Mouse (Mus musculus): ENCODE results near the gene Foxn3. TPM values are rescaled to one million over a fixed set of nuclear protein-coding genes. Genes with fewer than 3 reads are reported as not detected.

Gene Foxn3
- total RNA-seq, 4 experiments from 2014 or later = 49.1 to 69.4 (median 57.0) TPM

DNA sequence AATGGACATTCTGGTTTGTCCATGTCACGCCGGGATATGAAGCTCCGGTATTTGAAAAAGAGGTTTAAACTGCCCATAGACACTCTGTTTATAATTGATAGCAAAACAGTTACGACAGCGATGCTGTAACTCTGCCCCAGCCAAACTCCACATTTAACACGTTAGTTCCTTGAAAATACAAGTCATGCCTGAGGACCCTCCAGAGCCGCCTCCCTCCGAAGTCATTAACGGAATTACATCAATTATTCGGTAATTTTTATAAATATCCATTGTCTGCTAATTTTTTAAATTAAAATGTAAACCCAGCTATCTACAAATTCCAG lies 554 bp downstream of the Foxn3 start:
- no peak for DNase-seq (ENCODE audit: low spot score in 2 of 2)

DNA sequence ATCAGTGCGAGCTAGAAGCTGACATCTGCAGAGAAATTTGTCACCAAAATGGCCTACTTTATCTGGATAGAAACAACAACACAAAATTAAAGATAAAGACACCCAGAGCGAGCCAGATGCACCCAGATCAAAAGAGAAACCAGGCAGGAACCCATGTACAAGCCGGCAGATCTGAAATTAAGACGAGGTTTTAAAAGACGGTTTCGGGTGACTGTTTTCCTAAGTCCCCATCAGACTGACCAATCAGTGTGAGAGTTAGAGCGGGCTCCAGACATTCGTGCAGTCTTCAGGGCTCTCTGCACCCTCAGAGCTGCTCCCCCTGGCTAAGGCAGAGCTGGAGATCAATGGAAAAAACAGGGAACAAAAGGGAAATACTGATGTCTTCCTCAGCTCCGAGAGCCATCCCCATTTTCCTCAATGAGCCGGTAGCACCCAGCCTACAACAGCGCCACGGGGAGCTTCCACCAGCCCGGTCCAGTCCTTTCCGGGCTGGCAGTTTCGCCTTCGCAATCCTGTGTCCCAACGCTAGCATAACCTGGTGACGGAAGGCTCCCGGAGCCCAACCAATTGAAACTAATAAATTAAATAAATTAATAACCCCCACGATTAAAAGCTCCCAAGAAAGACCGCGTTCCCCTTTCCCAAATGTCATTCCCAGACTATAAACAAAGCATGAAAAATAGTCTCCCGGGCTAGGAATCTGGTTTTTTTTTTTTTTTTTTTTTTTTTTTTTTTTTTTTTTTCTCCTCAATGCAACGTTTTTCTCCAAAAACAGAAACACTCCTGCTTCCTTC lies 1.1 kb downstream of the Foxn3 start:
- DNase-seq (ENCODE audit: low spot score in 2 of 2) = peak; percentile 25 to 33

DNA sequence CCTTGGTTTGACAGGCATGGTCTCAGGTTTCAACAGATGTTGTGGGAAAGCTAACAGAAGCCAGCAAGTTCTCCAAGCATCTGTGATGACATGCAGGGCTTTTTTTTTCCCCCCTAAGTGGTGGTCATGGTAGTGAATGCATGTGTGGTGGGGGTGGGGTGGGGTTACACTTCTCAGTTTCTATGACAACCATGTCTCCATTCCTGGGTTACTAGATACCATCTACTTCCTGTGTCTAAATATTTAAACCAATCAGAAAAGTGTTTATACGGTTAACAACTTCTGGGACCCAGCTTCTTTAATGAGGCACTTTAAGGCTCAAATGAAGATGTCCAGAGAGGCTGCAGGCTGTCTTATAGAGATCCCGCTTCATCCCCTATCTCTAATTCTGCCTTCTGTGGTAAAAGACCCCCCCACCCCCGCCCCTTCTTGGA lies 2.0 kb downstream of the Foxn3 start:
- no peak for DNase-seq (ENCODE audit: low spot score in 2 of 2)

DNA sequence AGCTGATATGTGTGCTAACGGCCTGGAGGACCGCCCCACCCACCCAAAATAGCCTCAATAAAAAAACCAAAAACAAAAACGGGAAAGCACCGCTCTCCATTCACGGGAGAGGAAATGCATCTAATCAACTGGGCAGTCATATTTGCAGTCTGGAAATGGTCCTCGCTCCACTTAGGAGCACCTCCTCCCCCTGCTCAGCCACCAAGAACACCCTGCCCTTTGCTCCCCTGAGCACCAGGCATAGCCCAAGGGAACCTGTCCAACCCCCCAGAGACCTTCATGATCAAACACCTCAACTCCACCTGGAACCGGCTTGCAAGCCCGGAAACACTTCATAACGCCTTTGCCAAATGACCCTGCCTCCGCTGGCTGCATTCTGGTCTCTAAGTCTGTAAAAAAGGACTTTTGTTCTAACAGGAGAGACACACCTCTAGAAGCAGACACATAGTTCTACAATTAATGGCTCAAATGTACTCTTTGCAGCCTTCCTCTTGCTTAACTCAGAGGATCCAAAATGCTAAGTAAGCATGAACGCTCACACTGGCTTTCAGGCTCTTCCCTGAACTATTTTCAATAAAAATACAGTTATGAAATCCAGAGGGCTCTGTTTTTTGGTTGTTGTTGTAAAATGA lies 2.6 kb downstream of the Foxn3 start:
- no peak for DNase-seq (ENCODE audit: low spot score in 2 of 2)

DNA sequence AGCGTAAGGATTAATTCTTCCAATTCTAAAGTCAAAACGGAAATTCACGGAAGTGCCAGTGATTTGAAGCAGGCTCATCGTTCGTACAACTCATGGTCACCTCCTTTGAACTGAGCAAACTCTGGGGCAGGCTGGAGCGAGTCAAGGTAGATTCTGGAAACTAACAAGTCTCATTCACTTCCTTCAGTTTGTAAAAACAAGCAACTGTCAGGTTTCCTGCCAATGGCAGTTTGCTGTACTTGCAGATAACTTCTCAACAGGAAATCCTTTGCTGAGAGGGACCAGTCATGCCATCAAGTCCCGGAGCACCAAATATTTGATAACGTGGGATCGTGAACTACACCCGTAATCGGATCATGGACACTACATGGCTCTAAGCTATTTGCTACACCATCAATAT lies 3.9 kb downstream of the Foxn3 start:
- DNase-seq (ENCODE audit: low spot score in 2 of 2) = no peak

DNA sequence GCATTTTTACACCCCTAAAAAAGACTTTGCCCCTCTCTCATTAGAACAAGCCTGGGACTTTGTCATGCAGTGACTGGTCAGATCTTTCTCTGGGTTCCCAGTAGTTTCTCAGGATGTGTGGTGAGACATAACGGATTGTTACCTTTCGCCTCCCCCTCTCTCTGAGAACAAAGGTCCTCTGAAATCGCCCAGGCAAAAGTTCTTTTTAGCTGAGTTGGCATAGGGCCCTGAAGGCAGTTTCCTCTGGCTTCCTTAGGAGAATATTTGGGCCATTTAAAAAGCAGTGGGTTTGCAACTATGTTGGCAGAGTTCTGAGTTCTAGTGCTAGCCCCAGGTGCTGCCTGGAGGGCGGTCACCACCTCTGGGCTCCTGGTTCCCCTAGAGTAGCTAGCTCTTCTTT lies 4.9 kb downstream of the Foxn3 start:
- DNase-seq (ENCODE audit: low spot score in 2 of 2) = no peak

DNA sequence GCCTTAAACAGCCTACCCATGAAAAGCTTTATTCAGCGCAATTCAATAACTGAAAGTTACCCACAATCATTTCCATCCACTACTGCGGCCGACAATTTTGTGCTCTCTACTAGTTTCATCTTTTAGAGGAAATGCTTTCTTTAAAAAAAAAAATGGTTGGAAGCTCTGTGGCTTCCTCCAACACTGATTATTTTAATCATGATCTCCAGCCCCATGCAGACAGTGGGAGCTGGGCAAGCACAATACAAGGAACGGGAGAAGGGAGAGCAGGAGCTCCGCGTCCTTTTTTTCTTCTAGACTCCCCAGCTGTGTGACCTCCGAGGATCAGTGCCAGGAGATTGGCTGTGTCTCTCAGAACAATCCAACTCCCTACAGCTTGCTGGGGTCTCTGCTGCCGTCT lies 5.9 kb downstream of the Foxn3 start:
- no peak for DNase-seq (ENCODE audit: low spot score in 2 of 2)

DNA sequence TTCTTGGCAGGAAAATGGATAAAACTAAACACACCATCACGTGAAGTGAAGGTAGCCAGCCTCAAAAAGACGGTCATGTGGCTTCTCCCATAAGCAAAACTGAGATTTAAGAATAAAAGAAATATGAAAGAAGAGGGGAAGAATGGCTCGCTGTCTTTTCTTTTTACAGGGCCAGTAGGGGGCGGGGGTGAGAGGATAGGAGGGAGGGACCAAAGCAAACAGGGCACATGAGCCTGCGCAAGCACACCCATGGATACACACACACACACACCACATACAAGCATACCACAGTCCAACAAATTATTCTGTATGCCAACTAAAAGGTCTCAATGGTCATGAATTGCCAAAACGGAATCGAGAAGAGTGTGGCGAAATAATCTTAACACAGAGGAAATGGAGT lies 12.8 kb downstream of the Foxn3 start:
- no peak for DNase-seq (ENCODE audit: low spot score in 2 of 2)

DNA sequence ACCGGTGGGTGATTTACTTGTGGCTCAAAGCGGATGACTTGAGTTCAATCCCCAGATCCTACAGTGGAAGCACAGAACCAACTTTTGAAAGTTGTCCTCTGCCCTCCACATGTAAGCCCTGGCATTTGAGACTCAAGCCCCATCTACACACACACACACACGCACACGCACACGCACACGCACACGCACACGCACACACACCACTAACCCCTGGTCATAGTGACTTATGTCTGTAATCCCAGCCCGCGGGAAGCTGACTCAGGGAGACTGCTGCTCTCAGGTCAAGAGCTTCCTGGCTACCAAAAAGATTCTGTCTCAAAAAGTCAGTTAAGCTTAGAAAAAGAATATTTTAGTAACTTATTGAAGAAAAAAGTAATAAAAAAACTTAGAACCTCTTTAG lies 13.6 kb downstream of the Foxn3 start:
- DNase-seq (ENCODE audit: low spot score in 2 of 2) = no peak

DNA sequence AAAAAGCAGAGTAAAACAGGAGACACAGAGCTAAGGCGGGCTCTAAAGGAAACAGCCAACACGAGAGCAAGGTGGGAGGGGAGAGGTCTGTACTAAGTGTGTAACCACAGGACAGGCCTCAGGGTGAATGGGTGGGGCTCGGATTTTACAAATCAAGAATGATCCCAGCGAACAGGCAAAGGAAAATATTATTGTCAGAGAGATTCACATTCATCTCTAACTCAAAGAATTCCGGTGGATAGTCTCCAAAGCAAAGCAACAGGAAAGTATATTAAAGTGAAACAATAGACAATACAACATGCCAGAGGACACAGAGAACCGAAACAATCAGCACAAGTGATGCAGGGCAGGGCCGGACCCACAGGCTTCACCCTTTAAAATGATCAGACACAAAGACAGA lies 15.0 kb downstream of the Foxn3 start:
- no peak for DNase-seq (ENCODE audit: low spot score in 2 of 2)

DNA sequence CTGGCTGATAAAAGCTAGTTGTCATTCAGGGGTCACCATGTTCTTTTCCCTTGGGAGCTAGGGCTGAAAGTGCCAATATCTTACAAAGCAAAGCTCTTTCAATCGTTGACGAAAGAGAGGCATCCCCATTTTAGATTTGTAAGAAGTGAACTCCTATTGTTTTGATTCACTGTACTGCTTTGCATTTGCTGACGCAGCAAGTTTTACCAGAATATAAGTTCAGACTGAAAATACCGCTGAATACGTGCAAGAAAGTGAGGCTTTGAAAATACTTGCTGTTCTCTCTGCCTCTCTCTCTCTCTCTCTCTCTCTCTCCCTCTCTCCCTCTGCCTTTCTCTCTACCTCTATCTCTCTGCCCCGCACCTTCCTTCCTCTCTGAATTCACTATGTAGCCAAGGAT lies 16.1 kb downstream of the Foxn3 start:
- no peak for DNase-seq (ENCODE audit: low spot score in 2 of 2)

DNA sequence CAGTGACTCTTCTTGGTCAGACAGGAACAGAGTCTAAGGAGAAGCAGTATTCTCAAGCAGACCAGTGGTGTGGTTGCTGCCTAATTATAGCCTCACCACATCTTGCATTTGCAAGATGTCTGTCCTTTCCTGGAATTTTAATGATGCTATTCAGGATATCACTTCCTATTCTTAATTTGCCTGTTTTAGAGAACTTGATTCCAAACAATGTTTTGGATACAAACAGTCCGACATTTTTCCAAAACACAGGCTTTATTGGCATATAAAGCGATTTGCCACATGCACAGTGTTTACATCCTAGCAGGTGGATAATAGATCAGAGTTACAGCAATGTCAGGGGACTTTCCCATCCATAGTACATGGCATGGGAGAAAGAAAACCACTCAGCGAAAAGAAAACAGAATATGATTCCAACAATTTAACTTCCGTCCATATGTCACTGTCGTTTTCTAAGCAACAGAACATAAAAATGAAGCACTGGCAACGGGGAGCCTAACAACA lies 18.1 kb downstream of the Foxn3 start:
- DNase-seq (ENCODE audit: low spot score in 2 of 2) = no peak

DNA sequence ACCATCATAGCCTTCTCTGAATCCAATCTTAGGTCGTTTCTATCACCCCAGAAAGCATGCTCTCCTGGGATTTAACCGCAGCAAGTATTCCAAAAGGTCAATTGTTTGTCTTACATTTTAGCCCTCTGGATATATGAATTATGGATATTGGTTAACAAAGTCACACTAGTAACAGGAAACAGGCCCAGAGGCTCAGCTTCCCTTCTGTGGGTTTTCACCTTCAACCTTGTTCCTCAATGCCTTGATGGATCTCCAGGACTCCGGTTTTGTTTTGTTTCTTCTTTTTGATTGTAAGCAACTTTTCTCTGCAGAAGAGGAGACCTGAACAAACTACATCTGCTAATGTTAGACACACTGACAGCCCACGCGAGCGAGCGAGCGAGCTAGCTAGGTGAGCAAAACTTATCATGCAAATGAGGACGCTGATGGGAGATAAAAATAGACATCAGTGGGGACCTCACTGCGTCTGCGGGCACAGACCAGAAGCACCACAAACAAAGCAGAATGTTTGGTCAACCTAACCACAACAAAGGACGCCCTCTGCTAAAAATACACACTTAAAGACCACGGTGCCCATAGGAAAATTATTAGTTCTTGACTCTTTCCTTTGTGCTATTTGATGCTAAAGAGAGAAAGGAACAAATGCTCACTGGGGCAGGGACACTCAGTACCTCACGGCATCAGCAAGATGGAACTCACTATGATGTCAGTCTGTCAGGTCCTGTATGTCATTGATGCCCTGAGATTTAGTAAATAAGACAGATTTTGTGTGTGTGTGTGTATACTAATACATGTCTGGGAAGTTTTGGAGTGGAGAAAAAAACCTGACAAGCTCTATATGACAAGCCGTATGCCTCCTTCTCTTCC lies 18.9 kb downstream of the Foxn3 start:
- DNase-seq (ENCODE audit: low spot score in 2 of 2) = no peak

DNA sequence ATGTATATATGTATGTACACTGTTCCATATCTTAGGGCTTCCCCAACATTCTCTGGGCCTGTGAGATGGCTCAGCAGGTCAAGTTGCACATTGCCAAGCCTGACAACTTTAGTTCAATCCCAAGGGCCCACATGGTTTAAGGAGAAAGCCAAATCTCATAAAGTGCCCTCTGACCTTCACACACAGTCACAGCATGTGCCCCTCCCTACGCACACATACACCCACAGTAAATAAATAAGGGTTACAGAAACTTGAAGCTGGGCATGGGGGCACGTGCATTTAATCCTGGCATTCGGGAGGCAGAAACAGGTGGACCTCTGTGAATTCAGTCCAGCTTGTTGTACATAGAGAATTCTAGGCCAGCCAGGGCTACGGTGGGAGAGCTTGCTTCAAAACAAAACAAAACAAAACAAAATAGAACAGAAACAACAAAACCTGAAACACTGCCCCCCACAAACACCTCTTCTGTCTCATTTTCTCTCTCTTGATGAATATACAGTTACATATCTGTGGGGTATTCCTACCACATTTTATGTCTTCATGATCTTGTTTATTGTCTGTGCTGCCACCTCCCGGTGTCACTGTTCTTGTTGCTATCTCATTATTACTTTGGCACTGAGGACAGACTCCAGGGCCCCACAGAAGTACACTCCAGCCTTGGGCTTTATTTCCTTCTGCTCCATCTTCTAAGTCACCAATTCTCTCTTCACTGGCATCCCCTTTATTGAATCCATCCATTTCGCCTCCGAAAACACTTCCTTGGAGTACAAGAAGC lies 19.8 kb downstream of the Foxn3 start:
- no peak for DNase-seq (ENCODE audit: low spot score in 2 of 2)

DNA sequence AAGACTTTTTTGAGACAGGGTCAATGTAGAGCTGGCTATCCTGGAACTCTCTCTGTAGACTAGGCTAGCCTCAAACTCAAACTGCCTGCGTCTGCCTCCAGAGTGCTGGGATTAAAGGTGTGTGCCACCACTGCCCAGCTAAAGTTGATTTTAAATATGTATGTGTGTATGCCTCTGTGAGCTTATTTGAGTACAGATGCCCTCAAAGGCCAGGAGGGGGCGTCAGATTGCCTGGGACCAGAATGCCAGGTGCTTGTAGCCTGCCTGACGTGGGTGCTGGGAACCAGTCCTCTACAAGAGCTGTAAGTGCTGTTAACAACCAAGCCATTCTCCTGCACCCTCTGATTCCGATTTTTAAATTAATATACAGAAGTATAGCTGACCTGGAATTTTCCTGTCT lies 23.2 kb downstream of the Foxn3 start:
- no peak for DNase-seq (ENCODE audit: low spot score in 2 of 2)

DNA sequence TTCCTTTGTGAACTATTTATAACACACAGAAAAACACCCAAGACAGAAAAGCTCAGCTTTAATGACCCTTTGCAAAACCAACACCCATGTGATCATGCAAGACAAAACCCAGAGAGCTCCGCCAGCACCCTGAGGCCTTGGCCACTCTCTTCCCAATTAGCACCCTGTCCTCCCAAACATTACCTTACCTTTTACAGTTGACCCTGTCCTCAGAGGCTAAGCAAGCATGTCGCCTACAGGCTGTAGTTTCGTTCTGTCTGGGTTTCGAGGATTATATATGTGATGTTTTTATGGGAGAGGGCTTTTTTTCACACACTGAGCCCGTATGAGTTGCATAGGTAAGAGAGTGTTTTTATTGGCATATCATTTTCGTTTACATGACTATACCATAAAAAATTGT lies 26.1 kb downstream of the Foxn3 start:
- no peak for DNase-seq (ENCODE audit: low spot score in 2 of 2)

DNA sequence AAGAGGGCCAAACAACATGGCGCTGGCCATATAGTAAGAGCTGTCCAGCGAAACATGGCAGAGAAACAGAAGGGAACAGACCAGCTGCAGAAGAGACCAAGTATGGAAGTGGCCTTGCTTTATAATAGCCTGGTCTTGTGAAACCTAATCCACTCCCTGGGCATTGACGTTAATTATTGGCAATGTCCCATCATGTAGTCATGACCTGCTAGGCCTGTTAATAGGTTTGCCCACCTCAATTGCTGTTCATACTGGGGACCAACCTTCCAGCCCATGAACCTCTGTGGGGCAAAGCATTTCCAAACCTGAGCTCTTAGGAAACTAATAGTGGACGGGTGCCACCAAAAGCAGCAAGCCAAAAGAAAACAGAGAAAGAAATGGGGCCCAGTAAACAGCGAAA lies 27.0 kb downstream of the Foxn3 start:
- no peak for DNase-seq (ENCODE audit: low spot score in 2 of 2)

DNA sequence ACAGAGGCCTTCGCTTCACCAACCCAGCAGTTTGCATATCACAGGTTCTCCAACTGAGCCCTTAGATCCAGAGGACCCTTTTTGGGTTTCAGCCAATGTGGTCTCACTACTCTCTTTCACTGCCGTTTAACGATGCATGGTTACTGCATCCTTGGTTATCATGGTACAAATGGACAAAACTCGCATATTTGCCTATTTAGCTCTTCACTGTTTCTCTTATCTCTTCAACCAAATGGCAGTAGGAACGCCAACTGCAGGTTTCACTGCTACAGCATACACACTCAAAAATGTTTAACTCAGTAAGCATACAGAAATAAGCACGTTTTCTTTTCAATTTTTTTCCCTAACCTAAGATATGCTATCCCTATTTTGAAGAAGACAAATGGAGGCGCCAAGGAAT lies 31.0 kb downstream of the Foxn3 start:
- no peak for DNase-seq (ENCODE audit: low spot score in 2 of 2)

DNA sequence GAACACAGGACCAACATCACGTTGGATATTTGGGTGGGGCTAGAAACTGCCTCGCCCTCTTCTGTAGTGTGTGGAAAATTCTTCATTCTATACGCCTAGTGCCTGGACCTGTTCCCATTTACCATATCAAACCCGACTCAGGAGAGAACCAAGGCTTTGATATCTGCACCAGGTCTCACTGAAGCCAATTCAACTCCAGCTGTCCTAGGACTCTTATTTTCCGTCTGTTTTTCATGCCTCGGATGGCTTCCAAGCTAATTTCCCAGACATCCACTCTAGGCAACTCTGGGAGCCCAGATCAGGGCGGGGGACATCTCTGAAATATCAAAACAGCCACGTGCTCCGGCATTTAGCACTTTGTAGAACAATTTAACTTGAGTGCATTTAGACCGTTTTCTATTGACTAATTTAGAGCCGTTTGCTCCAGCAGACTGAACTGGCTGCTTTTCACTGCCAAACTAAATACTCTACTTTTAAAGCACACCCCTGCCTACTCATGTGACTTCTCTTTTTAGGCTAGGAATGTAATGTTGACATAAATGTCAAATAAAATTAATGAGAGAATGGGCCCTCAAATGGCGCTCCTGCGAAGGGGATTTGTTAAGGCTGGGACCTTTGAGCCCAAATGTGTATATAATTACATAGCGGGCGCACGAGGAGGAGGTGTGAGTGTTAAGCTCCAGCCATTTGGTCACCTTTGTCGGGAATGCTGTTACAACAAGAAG lies 33.5 kb downstream of the Foxn3 start:
- no peak for DNase-seq (ENCODE audit: low spot score in 2 of 2)

DNA sequence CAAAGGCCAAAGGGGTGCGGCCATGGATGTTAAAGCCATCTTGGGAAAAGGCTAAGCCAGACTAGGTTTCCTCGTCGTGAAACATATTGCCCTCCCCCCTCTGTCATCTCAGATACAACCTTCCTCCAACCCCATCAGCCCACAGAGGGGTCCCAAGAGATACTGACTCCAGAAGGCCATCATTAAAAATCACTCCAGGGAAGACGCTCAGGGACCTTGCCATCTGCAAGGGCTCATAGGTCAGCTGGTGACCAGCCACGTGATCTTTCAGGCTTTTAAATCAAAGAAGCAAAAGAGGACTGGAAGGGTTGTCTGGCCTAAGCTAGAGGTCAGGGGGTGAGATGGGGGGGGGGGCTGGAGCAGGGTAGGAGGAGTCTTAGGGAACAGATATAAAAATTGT lies 34.4 kb downstream of the Foxn3 start:
- no peak for DNase-seq (ENCODE audit: low spot score in 2 of 2)

DNA sequence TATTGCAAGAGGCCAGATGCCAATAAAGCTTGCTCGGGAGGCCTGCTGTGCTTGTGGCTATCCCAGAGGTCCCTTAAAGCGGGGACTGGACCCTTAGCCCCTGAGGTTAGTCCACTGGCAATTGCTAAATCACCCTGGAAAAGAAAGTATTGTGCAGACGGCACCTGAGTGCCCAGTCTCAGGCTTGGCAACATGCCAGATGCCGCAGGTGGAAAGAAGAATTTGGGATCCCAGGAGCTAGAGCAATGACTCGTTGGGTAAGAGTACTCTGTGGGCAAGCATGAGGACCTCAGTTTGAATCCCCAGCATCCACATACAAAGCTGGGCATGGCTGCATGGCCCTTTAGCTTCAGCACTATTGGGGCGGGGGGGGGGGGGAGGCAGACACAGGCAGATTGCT lies 35.9 kb downstream of the Foxn3 start:
- DNase-seq (ENCODE audit: low spot score in 2 of 2) = no peak
